Mouse (Mus musculus) liver, embryonic 13.5 days (tissue): Measurements from ENCODE around the gene Gna11. TPM values are rescaled to one million over a fixed set of nuclear protein-coding genes. Genes with fewer than 3 reads are reported as not detected.

Experiments
- ATAC-seq: fragments of 200-750 bp; cut with Nextera tagmentation; 2 replicates; pipeline ENCODE4 v1.8.0; 2017; ENCODE audit warnings: low read depth, mild to moderate bottlenecking, moderate number of reproducible peaks, moderate library complexity
- DNase-seq: peaks from one replicate; pipeline ENCODE4 v3.0.0; 2022
- H3K27ac ChIP-seq: fragments of 300-500 bp; sonication (generic); 2 replicates; pipeline ENCODE4 v1.5.1; 2015; ENCODE audit warnings: moderate library complexity, mild to moderate bottlenecking, inconsistent platforms
- H3K27me3 ChIP-seq: fragments of 300-500 bp; sonication (generic); 2 replicates; pipeline ENCODE4 v1.6.1; 2015; ENCODE audit warnings: mild to moderate bottlenecking, inconsistent platforms
- H3K36me3 ChIP-seq: fragments of 300-500 bp; sonication (generic); 2 replicates; pipeline ENCODE4 v1.6.1; 2015; ENCODE audit warnings: mild to moderate bottlenecking, inconsistent platforms
- H3K4me1 ChIP-seq: fragments of 300-500 bp; sonication (generic); replicated peaks from 2 replicates; pipeline ENCODE4 v1.6.1; 2015; ENCODE audit warnings: inconsistent platforms
- H3K4me2 ChIP-seq: fragments of 300-500 bp; sonication (generic); 2 replicates; pipeline ENCODE4 v1.6.1; 2015; ENCODE audit warnings: inconsistent platforms, mild to moderate bottlenecking, moderate library complexity
- H3K4me3 ChIP-seq: fragments of 300-500 bp; sonication (generic); replicated peaks from 2 replicates; pipeline ENCODE4 v1.5.1; 2015; ENCODE audit warnings: mild to moderate bottlenecking, inconsistent platforms
- H3K9ac ChIP-seq: fragments of 300-500 bp; sonication (generic); 2 replicates; pipeline ENCODE4 v1.6.1; 2015; ENCODE audit warnings: mild to moderate bottlenecking, inconsistent platforms
- H3K9me3 ChIP-seq: fragments of 300-500 bp; sonication (generic); replicated peaks from 2 replicates; pipeline ENCODE4 v1.6.1; 2016; ENCODE audit warnings: inconsistent platforms
- WGBS: fragments of 180-500 bp; shearing (Covaris S2); methylation state at CpG from one replicate; pipeline ENCODE4 v1.1.7; 2015; ENCODE audit not compliant: insufficient replicate concordance; 5-methylcytosine and 5-hydroxymethylcytosine counted together
- polyA plus RNA-seq: library from polyadenylated mRNA; unstranded; fragments of >200 nt; fragmentation: Nextera tagmentation; extraction: Ambion mirVana; gene quantifications from 2 replicates; pipeline ENCODE4 v1.2.1, GENCODE M21; 2015

Gene Gna11
- polyA plus RNA-seq, 1 experiment from 2014 or later, result 20.0 TPM

GRCm38 (mm10) chr10:81541363-81541762, 3.6 kb downstream of the Gna11 start:
- WGBS, result 72% methylated on average over 5 of the region's 5 CpGs
- no peaks in the 10 kb centered on the region for H3K27me3 ChIP-seq
- H3K9me3 ChIP-seq, result no peaks in the 10 kb centered on the region
- peak overlapping the region; percentile 47 for H3K9ac ChIP-seq
- H3K27ac ChIP-seq, result peak overlapping the region; percentile 66
- DNase-seq (no peak), ATAC-seq (no peak)
- no peak overlapping the region for H3K4me3 ChIP-seq
- H3K36me3 ChIP-seq, result peaks cover 32% of the 10 kb centered on the region
- peaks cover 60% of the 10 kb centered on the region for H3K4me1 ChIP-seq
- H3K4me2 ChIP-seq, result peak overlapping the region; percentile 38

- 59% methylated on average over 3 of the region's 3 CpGs for WGBS
- H3K4me3 ChIP-seq, result no peak overlapping the region
- no peaks in the 10 kb centered on the region for H3K9me3 ChIP-seq
- peaks cover 51% of the 10 kb centered on the region for H3K36me3 ChIP-seq
- no peak for DNase-seq
- H3K27ac ChIP-seq, result no peak overlapping the region
- H3K9ac ChIP-seq, result no peak overlapping the region
- ATAC-seq, result no peak
- no peak overlapping the region for H3K4me2 ChIP-seq
- peaks cover 57% of the 10 kb centered on the region for H3K4me1 ChIP-seq
- H3K27me3 ChIP-seq, result no peaks in the 10 kb centered on the region
These were observed 6.5 kb downstream of the Gna11 start for GRCm38 (mm10) chr10:81538321-81539048.

- H3K27me3 ChIP-seq, result no peaks in the 10 kb centered on the region
- no peak overlapping the region for H3K27ac ChIP-seq
- peaks cover 48% of the 10 kb centered on the region for H3K4me1 ChIP-seq
- DNase-seq, result no peak
- 41% methylated on average over 2 of the region's 2 CpGs for WGBS
- H3K4me2 ChIP-seq, result no peak overlapping the region
- no peak overlapping the region for H3K9ac ChIP-seq
- H3K36me3 ChIP-seq, result peaks cover 56% of the 10 kb centered on the region
- H3K4me3 ChIP-seq, result no peak overlapping the region
- no peaks in the 10 kb centered on the region for H3K9me3 ChIP-seq
- ATAC-seq, result no peak
These were observed 7.6 kb downstream of the Gna11 start for GRCm38 (mm10) chr10:81537429-81537828.

- ATAC-seq (no peak), DNase-seq (no peak)
- 58% methylated on average over 6 of the region's 6 CpGs for WGBS
- Histone ChIP-seq H3K36me3 (peaks cover 61% of the 10 kb centered on the region), H3K9me3 (no peaks in the 10 kb centered on the region), H3K4me2 (no peak overlapping the region), H3K4me1 (peaks cover 41% of the 10 kb centered on the region), H3K4me3 (no peak overlapping the region), H3K27me3 (no peaks in the 10 kb centered on the region), H3K9ac (no peak overlapping the region), H3K27ac (no peak overlapping the region)
These were observed 8.3 kb downstream of the Gna11 start for GRCm38 (mm10) chr10:81536734-81537133.

GRCm38 (mm10) chr10:81534826-81535225, 10.2 kb downstream of the Gna11 start:
- no peak for DNase-seq
- no peak overlapping the region for H3K4me2 ChIP-seq
- H3K36me3 ChIP-seq, result peaks cover 67% of the 10 kb centered on the region
- H3K27ac ChIP-seq, result no peak overlapping the region
- H3K9me3 ChIP-seq, result no peaks in the 10 kb centered on the region
- no peaks in the 10 kb centered on the region for H3K27me3 ChIP-seq
- H3K9ac ChIP-seq, result no peak overlapping the region
- no peak; the same call in 1 of the 2 replicates for ATAC-seq
- H3K4me3 ChIP-seq, result no peak overlapping the region
- H3K4me1 ChIP-seq, result peaks cover 30% of the 10 kb centered on the region
- 78% methylated on average over 16 of the region's 16 CpGs for WGBS

- H3K36me3 ChIP-seq, result peaks cover 29% of the 10 kb centered on the region
- H3K9me3 ChIP-seq, result no peaks in the 10 kb centered on the region
- H3K4me2 ChIP-seq, result no peak overlapping the region
- H3K4me3 ChIP-seq, result no peak overlapping the region
- H3K27ac ChIP-seq, result no peak overlapping the region
- H3K4me1 ChIP-seq, result peaks cover 38% of the 10 kb centered on the region
- 7% methylated on average over 14 of the region's 14 CpGs for WGBS
- no peak overlapping the region for H3K9ac ChIP-seq
- DNase-seq, result peak; percentile 70
- no peaks in the 10 kb centered on the region for H3K27me3 ChIP-seq
- peak; percentile 14; the same call in 1 of the 2 replicates for ATAC-seq
These were observed 18.2 kb downstream of the Gna11 start for GRCm38 (mm10) chr10:81526779-81527178.

- 13% methylated on average over 12 of the region's 13 CpGs for WGBS
- DNase-seq (peak; percentile 69), ATAC-seq (peak; percentile 74)
- H3K36me3 ChIP-seq, result peaks cover 13% of the 10 kb centered on the region
- H3K9me3 ChIP-seq, result no peaks in the 10 kb centered on the region
- H3K27ac ChIP-seq, result peak overlapping the region; percentile 76
- peak overlapping the region; percentile 57 for H3K9ac ChIP-seq
- peak overlapping the region; percentile 11 for H3K4me3 ChIP-seq
- no peaks in the 10 kb centered on the region for H3K27me3 ChIP-seq
- peak overlapping the region; percentile 72 for H3K4me2 ChIP-seq
- H3K4me1 ChIP-seq, result peaks cover 42% of the 10 kb centered on the region
These were observed 19.8 kb downstream of the Gna11 start for GRCm38 (mm10) chr10:81525017-81525694.

- Histone ChIP-seq H3K27ac (peak within 1 kb of the TSS; percentile 76), H3K9ac (peak within 1 kb of the TSS; percentile 72), H3K36me3 (peaks cover 3% of the 10 kb centered on the region), H3K9me3 (no peaks in the 10 kb centered on the region), H3K4me1 (peaks cover 52% of the 10 kb centered on the region), H3K4me3 (peak within 1 kb of the TSS; percentile 52), H3K4me2 (peak within 1 kb of the TSS; percentile 72), H3K27me3 (no peaks in the 10 kb centered on the region)
- DNase-seq, result no peak
- WGBS, result 11% methylated on average over 9 of the region's 9 CpGs
- peak; percentile 52 for ATAC-seq
These were observed 20.9 kb downstream of the Gna11 start, which contains the start of gene Gna15 for GRCm38 (mm10) chr10:81524051-81524605. Gna15 (minus strand) TSS chr10:81524225.

GRCm38 (mm10) chr10:81523570-81523969, 21.4 kb downstream of the Gna11 start:
- Histone ChIP-seq H3K27me3 (no peaks in the 10 kb centered on the region), H3K4me2 (peak overlapping the region; percentile 72), H3K27ac (peak overlapping the region; percentile 76), H3K4me1 (peaks cover 58% of the 10 kb centered on the region), H3K9me3 (no peaks in the 10 kb centered on the region), H3K36me3 (no peaks in the 10 kb centered on the region), H3K4me3 (peak overlapping the region; percentile 52), H3K9ac (peak overlapping the region; percentile 72)
- no peak for DNase-seq
- no peak for ATAC-seq
- WGBS, result 3% methylated on average over 19 of the region's 19 CpGs

- ATAC-seq, result no peak
- Histone ChIP-seq H3K27ac (peak overlapping the region; percentile 76), H3K4me3 (peak overlapping the region; percentile 52), H3K9me3 (no peaks in the 10 kb centered on the region), H3K4me2 (peak overlapping the region; percentile 72), H3K9ac (peak overlapping the region; percentile 72), H3K4me1 (peaks cover 62% of the 10 kb centered on the region), H3K27me3 (no peaks in the 10 kb centered on the region), H3K36me3 (no peaks in the 10 kb centered on the region)
- 35% methylated on average over 6 of the region's 6 CpGs for WGBS
- DNase-seq, result no peak
These were observed 21.8 kb downstream of the Gna11 start for GRCm38 (mm10) chr10:81523142-81523541.

GRCm38 (mm10) chr10:81519978-81520365, 25.0 kb downstream of the Gna11 start:
- no peak overlapping the region for H3K9ac ChIP-seq
- no peak for DNase-seq
- peak overlapping the region; percentile 15 for H3K4me2 ChIP-seq
- H3K4me3 ChIP-seq, result no peak overlapping the region
- no peaks in the 10 kb centered on the region for H3K36me3 ChIP-seq
- no peaks in the 10 kb centered on the region for H3K9me3 ChIP-seq
- ATAC-seq, result no peak
- 27% methylated on average over 3 of the region's 3 CpGs for WGBS
- no peaks in the 10 kb centered on the region for H3K27me3 ChIP-seq
- H3K4me1 ChIP-seq, result peaks cover 65% of the 10 kb centered on the region
- H3K27ac ChIP-seq, result peak overlapping the region; percentile 66
